Mouse (Mus musculus) lung, postnatal 0 days (tissue): ENCODE data around the gene Tmem9. TPM values are rescaled to one million over a fixed set of nuclear protein-coding genes. Genes with fewer than 3 reads are reported as not detected.
A peak's percentile ranks its signal among the peaks of the same experiment; 100 is the strongest.

Source experiments
- ATAC-seq: fragments of 200-750 bp; cut with Nextera tagmentation; 2 replicates; pipeline ENCODE4 v1.8.0; 2017; ENCODE audit warnings: moderate library complexity
- DNase-seq: peaks from one replicate; pipeline ENCODE4 v3.0.0-alpha.2; 2016; ENCODE audit warnings: low spot score
- H3K27ac ChIP-seq: fragments of 300-500 bp; sonication (generic); 2 replicates; pipeline ENCODE4 v1.5.1; 2014; ENCODE audit warnings: antibody characterized with exemption, mild to moderate bottlenecking, low read length, mixed read lengths
- H3K27me3 ChIP-seq: fragments of 300-500 bp; sonication (generic); replicated peaks from 2 replicates; pipeline ENCODE4 v1.6.1; 2014; ENCODE audit warnings: low read length, mixed read lengths; ENCODE audit not compliant: insufficient read depth
- H3K36me3 ChIP-seq: fragments of 300-500 bp; sonication (generic); 2 replicates; pipeline ENCODE4 v1.6.1; 2014; ENCODE audit warnings: low read length, mixed read lengths; ENCODE audit not compliant: insufficient read depth
- H3K4me1 ChIP-seq: fragments of 300-500 bp; sonication (generic); 2 replicates; pipeline ENCODE4 v1.6.1; 2014; ENCODE audit warnings: antibody characterized with exemption, low read depth, low read length, mixed read lengths; ENCODE audit not compliant: insufficient read depth
- H3K4me2 ChIP-seq: fragments of 300-500 bp; sonication (generic); replicated peaks from 2 replicates; pipeline ENCODE4 v1.6.1; 2014; ENCODE audit warnings: low read depth, mild to moderate bottlenecking, low read length, moderate library complexity, mixed read lengths
- H3K4me3 ChIP-seq: fragments of 300-500 bp; sonication (generic); 2 replicates; pipeline ENCODE4 v1.5.1; 2014; ENCODE audit warnings: low read depth, low read length
- H3K9ac ChIP-seq: fragments of 300-500 bp; sonication (generic); replicated peaks from 2 replicates; pipeline ENCODE4 v1.6.1; 2014; ENCODE audit warnings: low read depth, mild to moderate bottlenecking
- H3K9me3 ChIP-seq: fragments of 300-500 bp; sonication (generic); 2 replicates; pipeline ENCODE4 v1.6.1; 2016; ENCODE audit warnings: low read length, mixed read lengths
- CTCF ChIP-seq: IDR thresholded peaks from 2 replicates; pipeline ENCODE4 v1.5.1; 2016; ENCODE audit warnings: antibody characterized with exemption, mild to moderate bottlenecking
- EP300 ChIP-seq: IDR thresholded peaks from 2 replicates; pipeline ENCODE4 v1.6.1; 2016; ENCODE audit warnings: antibody characterized with exemption, mild to moderate bottlenecking, control low read depth
- WGBS: fragments of 180-500 bp; shearing (Covaris S2); extraction: QIAGEN DNeasy Blood & Tissue Kit; methylation state at CpG from one replicate; pipeline ENCODE4 v1.1.7; 2014; 5-methylcytosine and 5-hydroxymethylcytosine counted together
- polyA plus RNA-seq: library from polyadenylated mRNA; unstranded; fragments of >200 nt; fragmentation: Nextera tagmentation; extraction: Ambion mirVana; gene quantifications from 2 replicates; pipeline ENCODE4 v1.2.1, GENCODE M21; 2015

Gene Tmem9
- polyA plus RNA-seq, 1 experiment from 2014 or later = 106 TPM

DNA sequence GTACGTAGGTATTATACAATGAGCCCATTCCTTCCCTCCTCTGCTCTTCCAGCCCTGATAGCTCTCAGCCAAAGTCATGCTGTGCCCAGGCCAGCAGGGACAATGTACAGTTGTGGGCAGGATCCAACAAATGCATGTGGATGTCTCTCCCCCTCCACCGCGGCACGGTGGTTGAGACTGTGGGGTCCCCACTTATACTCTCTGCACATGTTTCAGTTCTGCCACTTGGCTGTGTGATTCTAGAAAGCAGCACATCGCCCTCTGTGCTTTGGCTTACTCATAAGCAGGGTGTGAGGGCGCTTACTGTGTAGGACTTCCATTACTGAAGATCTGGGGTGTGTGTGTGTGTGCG lies 53.8 kb downstream of the Tmem9 start:
- Histone ChIP-seq H3K9ac (no peak overlapping the region), H3K4me1 (no peaks in the 10 kb centered on the region), H3K9me3 (no peaks in the 10 kb centered on the region), H3K4me3 (no peak overlapping the region), H3K36me3 (no peaks in the 10 kb centered on the region), H3K27me3 (no peaks in the 10 kb centered on the region; the same call in 1 of the 2 replicates), H3K27ac (no peak overlapping the region), H3K4me2 (no peak overlapping the region)
- no peak for TF ChIP-seq EP300
- no peak for TF ChIP-seq CTCF
- 83% methylated on average over 7 of the region's 7 CpGs for WGBS
- no peak for ATAC-seq
- no peak for DNase-seq

- TF ChIP-seq EP300 = no peak
- TF ChIP-seq CTCF = no peak
- Histone ChIP-seq H3K27me3 (no peaks in the 10 kb centered on the region; the same call in 1 of the 2 replicates), H3K9ac (no peak overlapping the region), H3K4me2 (no peak overlapping the region), H3K4me1 (no peaks in the 10 kb centered on the region), H3K9me3 (no peaks in the 10 kb centered on the region), H3K27ac (no peak overlapping the region), H3K36me3 (no peaks in the 10 kb centered on the region), H3K4me3 (no peak overlapping the region)
- DNase-seq (no peak), ATAC-seq (no peak)
- WGBS = 58% methylated on average over 5 of the region's 5 CpGs
Observed at GRCm38 (mm10) chr1:136063991-136064390, 56.0 kb downstream of the Tmem9 start.

DNA sequence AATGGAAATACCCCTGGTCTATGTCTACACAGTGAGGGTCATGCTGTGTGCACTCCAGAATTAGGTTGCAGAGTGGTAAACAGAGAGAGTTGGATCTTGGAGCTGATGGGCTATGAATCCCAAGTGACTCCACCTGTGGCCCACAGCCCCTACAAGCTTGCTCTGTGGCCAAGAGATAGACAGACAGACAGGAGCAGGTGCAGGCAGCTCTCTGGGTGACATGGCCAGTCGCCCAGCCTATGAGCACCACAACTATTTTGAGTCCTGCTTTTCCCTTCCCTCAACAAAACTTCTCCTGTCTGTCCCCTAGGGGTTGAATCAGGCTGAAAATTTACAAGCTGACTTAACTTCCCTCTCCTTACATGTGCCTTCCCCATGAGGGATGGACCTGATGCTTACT lies 58.7 kb downstream of the Tmem9 start:
- DNase-seq (no peak), ATAC-seq (no peak)
- Histone ChIP-seq H3K4me3 (no peak overlapping the region), H3K4me1 (no peaks in the 10 kb centered on the region), H3K27ac (no peak overlapping the region), H3K27me3 (no peaks in the 10 kb centered on the region; the same call in 1 of the 2 replicates), H3K9ac (no peak overlapping the region), H3K4me2 (no peak overlapping the region), H3K36me3 (no peaks in the 10 kb centered on the region), H3K9me3 (no peaks in the 10 kb centered on the region)
- TF ChIP-seq EP300 = no peak
- no peak for TF ChIP-seq CTCF
- WGBS = 45% methylated on average over 1 of the region's 1 CpGs

DNA sequence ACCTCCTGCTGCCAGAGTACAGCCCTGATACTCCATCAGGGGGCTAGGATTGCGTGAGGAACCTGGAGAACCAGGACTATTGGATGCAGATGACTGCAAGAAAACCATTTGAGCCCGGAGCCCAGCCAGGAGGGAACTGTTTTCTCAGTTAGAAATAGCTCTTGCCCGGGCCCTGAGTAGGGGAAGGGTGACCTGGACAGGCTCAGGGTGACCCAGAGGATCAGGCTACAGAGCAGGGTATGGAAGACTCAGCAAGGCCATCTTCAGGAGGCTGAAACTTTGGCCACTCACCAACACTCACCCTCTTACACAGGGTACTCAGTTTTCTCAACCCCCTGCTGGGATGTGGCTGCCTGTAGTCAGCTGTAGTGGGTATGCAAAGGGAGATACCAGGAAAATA lies 59.6 kb downstream of the Tmem9 start:
- ATAC-seq (no peak), DNase-seq (no peak)
- Histone ChIP-seq H3K9ac (no peak overlapping the region), H3K4me2 (no peak overlapping the region), H3K9me3 (no peaks in the 10 kb centered on the region), H3K4me1 (no peaks in the 10 kb centered on the region), H3K27ac (no peak overlapping the region), H3K36me3 (no peaks in the 10 kb centered on the region), H3K4me3 (no peak overlapping the region), H3K27me3 (no peaks in the 10 kb centered on the region; the same call in 1 of the 2 replicates)
- TF ChIP-seq CTCF = no peak
- no peak for TF ChIP-seq EP300
- WGBS = 56% methylated on average over 3 of the region's 3 CpGs

GRCm38 (mm10) chr1:136076086-136076485 lies 68.1 kb downstream of the Tmem9 start:
- no peak overlapping the region for H3K4me3 ChIP-seq
- H3K9ac ChIP-seq = no peak overlapping the region
- H3K27ac ChIP-seq = no peak overlapping the region
- 9% methylated on average over 3 of the region's 3 CpGs for WGBS
- no peak overlapping the region for H3K4me2 ChIP-seq
- DNase-seq (peak; percentile 35), ATAC-seq (peak; percentile 37; the same call in 1 of the 2 replicates)
- H3K9me3 ChIP-seq = no peaks in the 10 kb centered on the region
- H3K4me1 ChIP-seq = no peaks in the 10 kb centered on the region
- TF ChIP-seq EP300 = no peak
- peak; percentile 82 for TF ChIP-seq CTCF
- no peaks in the 10 kb centered on the region for H3K36me3 ChIP-seq
- H3K27me3 ChIP-seq = 0 out of 2 replicates have a peak, but pooled peaks cover 2% of the 10 kb centered on the region

- no peak overlapping the region for H3K4me3 ChIP-seq
- no peak overlapping the region for H3K9ac ChIP-seq
- H3K36me3 ChIP-seq = no peaks in the 10 kb centered on the region
- no peak for DNase-seq
- no peak overlapping the region for H3K27ac ChIP-seq
- H3K9me3 ChIP-seq = no peaks in the 10 kb centered on the region
- ATAC-seq = no peak
- H3K4me2 ChIP-seq = no peak overlapping the region
- TF ChIP-seq CTCF (no peak), EP300 (no peak)
- whole genome bisulfite sequencing = 51% methylated on average over 4 of the region's 4 CpGs
- 0 out of 2 replicates have a peak, but pooled peaks cover 2% of the 10 kb centered on the region for H3K27me3 ChIP-seq
- no peaks in the 10 kb centered on the region for H3K4me1 ChIP-seq
Observed at GRCm38 (mm10) chr1:136077656-136078055, 69.7 kb downstream of the Tmem9 start.

DNA sequence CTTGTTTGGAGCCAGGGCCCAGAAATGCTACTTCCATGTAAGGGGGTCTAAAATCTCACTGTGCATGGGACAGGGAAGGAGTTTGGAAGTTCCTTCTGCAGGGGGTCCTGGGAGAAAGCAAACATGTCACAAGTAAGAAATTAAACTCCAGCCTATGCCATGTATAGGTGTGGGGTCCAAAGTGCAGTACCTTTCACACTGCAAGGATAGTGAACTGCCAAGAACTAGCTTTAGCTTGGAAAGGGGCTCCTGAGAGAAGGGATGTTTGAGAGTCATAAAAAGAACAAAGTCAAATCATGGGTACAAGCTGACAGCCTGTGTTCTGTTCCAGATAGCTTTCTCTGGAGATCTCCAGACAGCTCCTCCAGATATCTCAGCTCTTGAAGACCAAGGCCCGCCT lies 73.2 kb downstream of the Tmem9 start:
- Histone ChIP-seq H3K4me3 (no peak overlapping the region), H3K4me1 (no peaks in the 10 kb centered on the region), H3K9ac (no peak overlapping the region), H3K27ac (no peak overlapping the region), H3K27me3 (0 out of 2 replicates have a peak, but pooled peaks cover 2% of the 10 kb centered on the region), H3K36me3 (no peaks in the 10 kb centered on the region), H3K4me2 (no peak overlapping the region), H3K9me3 (no peaks in the 10 kb centered on the region)
- WGBS = 92% methylated on average over 1 of the region's 1 CpGs
- DNase-seq (no peak), ATAC-seq (no peak)
- TF ChIP-seq CTCF = no peak
- no peak for TF ChIP-seq EP300

Other genes starting within 250 kb of the Tmem9 start
- gene Phlda3, start 242.0 kb upstream of the Tmem9 start, polyA plus RNA-seq = 80.7 and 82.0 TPM in 2 replicates
- gene Tnni1, start 228.7 kb upstream of the Tmem9 start, polyA plus RNA-seq = 26.1 and 31.2 TPM in 2 replicates
- 4.4 and 6.0 TPM in 2 replicates for gene Lad1, start 189.6 kb upstream of the Tmem9 start, polyA plus RNA-seq
- 84.6 and 115 TPM in 2 replicates for gene Tnnt2, start 171.8 kb upstream of the Tmem9 start, polyA plus RNA-seq
- 0.02 TPM in 2 replicates for gene Pkp1, start 88.9 kb upstream of the Tmem9 start, polyA plus RNA-seq
- gene Igfn1, start 1.8 kb upstream of the Tmem9 start, polyA plus RNA-seq = not detected in 2 replicates
- gene Ascl5, start 42.7 kb downstream of the Tmem9 start, polyA plus RNA-seq = not detected in 2 replicates
- gene Cacna1s, start 44.6 kb downstream of the Tmem9 start, polyA plus RNA-seq = 0.82 and 1.6 TPM in 2 replicates
- gene Kif21b, start 123.2 kb downstream of the Tmem9 start, polyA plus RNA-seq = 0.85 and 0.87 TPM in 2 replicates
- 0.18 TPM in 1 of 2 replicates, not detected in the other for gene Mroh3, start 204.7 kb downstream of the Tmem9 start, polyA plus RNA-seq
- gene Inava, start 226.1 kb downstream of the Tmem9 start, polyA plus RNA-seq = 8.6 and 10.6 TPM in 2 replicates